In genomic region chr4:152625032-152626003, GRCm38 (mm10) we compare ENCODE assay signal across 8 mouse cellular contexts.
DNase-seq lines count a peak whose midpoint lies in the region; ATAC-seq and TF ChIP-seq lines count a peak whose summit lies in the region.

No protein-coding gene starts in this region.

- peak; percentile 86 for DNase-seq in Muller cell, postnatal 12 days (ENCODE audit: inconsistent ontology term)
- peak; percentile 75 for DNase-seq in hindbrain, embryonic 10.5 days (ENCODE audit: low spot score)
- DNase-seq in layer of hippocampus, adult 2 months (ENCODE audit: low spot score in 2 of 2): peak; percentile 77 to 89
- DNase-seq in retina, adult 2 months (ENCODE audit: low read depth, low spot score): peak; percentile 60
- DNase-seq in urinary bladder, postnatal 4 days (ENCODE audit: low spot score in 2 of 2): peak; percentile 48 to 76

- no peaks in the 10 kb centered on the region for H3K27me3 ChIP-seq in forebrain, embryonic 15.5 days
- 0 out of 2 replicates have a peak, but pooled peaks cover 10% of the 10 kb centered on the region for H3K27me3 ChIP-seq in hindbrain, embryonic 10.5 days (ENCODE audit: insufficient read depth, poor library complexity, severe bottlenecking)
- no peaks in the 10 kb centered on the region for H3K27me3 ChIP-seq in lung, embryonic 15.5 days

- TF ChIP-seq CTCF in layer of hippocampus, adult 2 months (conservative IDR thresholded peaks at IDR 0.05): peak; percentile 90

- ATAC-seq in cerebellum, adult (ENCODE audit: insufficient number of reproducible peaks, low FRiP score, low TSS enrichment): peak; percentile 60
- ATAC-seq in forebrain, embryonic 15.5 days (replicated peaks): peak; percentile 71
- 0 out of 2 replicates have a peak, but pooled peaks have one; percentile 19 for ATAC-seq in lung, embryonic 15.5 days (ENCODE audit: borderline replicate concordance, extremely low read depth, low FRiP score, low TSS enrichment)

- 1% methylated on average over 22 of the region's 22 CpGs for WGBS in forebrain, embryonic 15.5 days
- 6% methylated on average over 22 of the region's 22 CpGs for WGBS in hindbrain, embryonic 10.5 days
- 4% methylated on average over 22 of the region's 22 CpGs for WGBS in lung, embryonic 15.5 days

- H3K9ac ChIP-seq in forebrain, embryonic 15.5 days (replicated peaks): no peak overlapping the region
- H3K9ac ChIP-seq in lung, embryonic 15.5 days: no peak overlapping the region

- H3K27ac ChIP-seq in forebrain, embryonic 15.5 days (replicated peaks): peak overlapping the region; percentile 82
- peak overlapping the region; percentile 73 for H3K27ac ChIP-seq in hindbrain, embryonic 10.5 days
- H3K27ac ChIP-seq in layer of hippocampus, adult 2 months: peak overlapping the region; percentile 93
- H3K27ac ChIP-seq in lung, embryonic 15.5 days: no peak overlapping the region

- H3K4me1 ChIP-seq in forebrain, embryonic 15.5 days: peaks cover 53% of the 10 kb centered on the region
- H3K4me1 ChIP-seq in hindbrain, embryonic 10.5 days (replicated peaks): peaks cover 48% of the 10 kb centered on the region
- 0 out of 2 replicates have a peak, but pooled peaks cover 7% of the 10 kb centered on the region for H3K4me1 ChIP-seq in lung, embryonic 15.5 days

- no peaks in the 10 kb centered on the region for H3K9me3 ChIP-seq in forebrain, embryonic 15.5 days
- H3K9me3 ChIP-seq in hindbrain, embryonic 10.5 days: no peaks in the 10 kb centered on the region
- no peaks in the 10 kb centered on the region for H3K9me3 ChIP-seq in lung, embryonic 15.5 days

- peak overlapping the region; percentile 31 for H3K4me2 ChIP-seq in forebrain, embryonic 15.5 days (replicated peaks)
- H3K4me2 ChIP-seq in lung, embryonic 15.5 days: no peak overlapping the region; the same call in 1 of the 2 replicates

- H3K4me3 ChIP-seq in forebrain, embryonic 15.5 days: 0 out of 2 replicates have a peak overlapping the region, but pooled peaks have one; percentile 3
- peak overlapping the region; percentile 9; the same call in 1 of the 2 replicates for H3K4me3 ChIP-seq in hindbrain, embryonic 10.5 days
- H3K4me3 ChIP-seq in layer of hippocampus, adult 2 months: peak overlapping the region; percentile 22; the same call in 1 of the 2 replicates
- no peak overlapping the region for H3K4me3 ChIP-seq in lung, embryonic 15.5 days

- no peaks in the 10 kb centered on the region for H3K36me3 ChIP-seq in forebrain, embryonic 15.5 days
- no peaks in the 10 kb centered on the region for H3K36me3 ChIP-seq in hindbrain, embryonic 10.5 days
- H3K36me3 ChIP-seq in lung, embryonic 15.5 days: no peaks in the 10 kb centered on the region

Comparison
In these comparisons a context has a peak if more than half of its experiments do, and no peak if none do; other contexts are left out.
1. ATAC-seq: peak in every context shown above with its lines; median percentile 71 in forebrain, embryonic 15.5 days; 60 in cerebellum, adult; 19 in lung, embryonic 15.5 days.